Mouse (Mus musculus): Measurements from ENCODE around the gene Zfp60.

- TF ChIP-seq POLR2A (IDR thresholded peaks at IDR 0.05; ENCODE audit: insufficient read depth, low read depth, low read length) (no peak), CTCF (IDR thresholded peaks at IDR 0.05; ENCODE audit: insufficient read depth, low read depth, low read length) (no peak)
Measured at GRCm38 (mm10) chr7:27789306-27789705, 58.1 kb downstream of the Zfp60 start.

Measured in olfactory bulb, adult 2 months (tissue).